Mouse (Mus musculus) limb, embryonic 11.5 days (tissue): ENCODE results near the gene Allc. TPM values are rescaled to one million over a fixed set of nuclear protein-coding genes. Genes with fewer than 3 reads are reported as not detected.

ENCODE experiments used
- ATAC-seq: fragments of 200-750 bp; cut with Nextera tagmentation; 2 replicates; pipeline ENCODE4 v1.8.0; 2017; ENCODE audit warnings: low read depth; ENCODE audit not compliant: insufficient number of reproducible peaks, low FRiP score, low TSS enrichment
- DNase-seq: peaks from one replicate; pipeline ENCODE4 v3.0.0-alpha.2; 2015; ENCODE audit warnings: low spot score
- H3K27ac ChIP-seq: fragments of 300-500 bp; sonication (generic); replicated peaks from 2 replicates; pipeline ENCODE4 v1.5.1; 2014; ENCODE audit warnings: low read depth, mild to moderate bottlenecking, low read length
- H3K27me3 ChIP-seq: fragments of 300-500 bp; sonication (generic); 2 replicates; pipeline ENCODE4 v1.6.1; 2014; ENCODE audit warnings: mild to moderate bottlenecking, low read length, mixed read lengths; ENCODE audit not compliant: control insufficient read depth, insufficient read depth
- H3K36me3 ChIP-seq: fragments of 300-500 bp; sonication (generic); 2 replicates; pipeline ENCODE4 v1.6.1; 2014; ENCODE audit warnings: mild to moderate bottlenecking, low read length, moderate library complexity, mixed read lengths; ENCODE audit not compliant: control insufficient read depth, insufficient read depth
- H3K4me1 ChIP-seq: fragments of 300-500 bp; sonication (generic); 2 replicates; pipeline ENCODE4 v1.6.1; 2014; ENCODE audit warnings: low read length, mixed read lengths; ENCODE audit not compliant: control insufficient read depth, insufficient read depth
- H3K4me2 ChIP-seq: fragments of 300-500 bp; sonication (generic); 2 replicates; pipeline ENCODE4 v1.6.1; 2014; ENCODE audit warnings: low read depth, mild to moderate bottlenecking, moderate library complexity; ENCODE audit not compliant: severe bottlenecking
- H3K4me3 ChIP-seq: fragments of 300-500 bp; sonication (generic); 2 replicates; pipeline ENCODE4 v1.5.1; 2014; ENCODE audit warnings: low read depth, low read length
- H3K9ac ChIP-seq: fragments of 300-500 bp; sonication (generic); 2 replicates; pipeline ENCODE4 v1.6.1; 2014; ENCODE audit warnings: mild to moderate bottlenecking, low read length
- H3K9me3 ChIP-seq: fragments of 300-500 bp; sonication (generic); 2 replicates; pipeline ENCODE4 v1.6.1; 2016; ENCODE audit warnings: low read length; ENCODE audit not compliant: control insufficient read depth
- WGBS: fragments of 180-500 bp; shearing (Covaris S2); extraction: QIAGEN DNeasy Blood & Tissue Kit; methylation state at CpG from one replicate; pipeline ENCODE4 v1.1.7; 2014; 5-methylcytosine and 5-hydroxymethylcytosine counted together
- polyA plus RNA-seq: library from polyadenylated mRNA; unstranded; fragments of >200 nt; fragmentation: Nextera tagmentation; extraction: Ambion mirVana; gene quantifications from 2 replicates; pipeline ENCODE4 v1.2.1, GENCODE M21; 2014

Allc gene
- polyA plus RNA-seq, 1 experiment from 2014 or later = not detected

DNA sequence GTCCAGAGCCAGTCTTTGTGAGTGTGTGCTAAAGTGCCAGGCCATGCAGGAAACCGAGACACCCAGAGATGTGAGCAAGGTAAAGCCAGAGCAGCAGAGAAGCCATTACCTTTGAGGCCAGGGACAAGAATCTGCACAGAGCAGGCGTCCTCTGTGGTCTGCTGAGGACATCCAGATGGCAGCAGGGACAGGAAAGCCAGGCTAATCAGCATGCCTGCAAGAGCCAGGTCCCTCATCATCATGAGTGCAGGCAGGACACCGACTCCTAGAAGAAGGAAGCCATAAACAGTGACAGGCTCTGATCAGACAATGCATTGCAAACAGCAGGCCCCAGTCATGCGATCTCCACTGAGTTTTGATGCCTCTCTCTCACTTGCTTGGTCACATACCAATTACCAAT lies 35.0 kb upstream of the Allc start:
- WGBS = 50% methylated on average over 4 of the region's 4 CpGs

DNA sequence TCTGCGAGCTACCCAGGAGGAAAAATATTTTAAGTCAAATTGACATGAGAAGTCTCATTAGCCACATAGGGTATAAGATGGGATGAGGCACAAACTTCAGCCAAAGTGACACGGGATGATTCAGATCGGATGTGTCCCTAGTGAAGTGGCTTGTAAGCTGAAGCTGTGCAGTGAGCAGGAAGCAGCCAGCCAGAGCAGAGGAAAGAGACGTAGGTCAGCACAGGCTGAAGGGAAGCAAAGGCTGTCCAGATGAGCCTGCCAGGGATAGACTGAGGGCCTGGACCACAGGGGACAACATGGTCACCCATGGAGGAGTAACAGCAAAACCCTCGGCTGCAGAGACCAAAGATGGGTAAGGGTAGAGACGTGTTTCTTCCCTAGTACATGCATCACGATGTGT lies 32.1 kb upstream of the Allc start:
- no peak for DNase-seq
- ATAC-seq = no peak
- Histone ChIP-seq H3K36me3 (no peaks in the 10 kb centered on the region), H3K9me3 (no peaks in the 10 kb centered on the region), H3K4me3 (no peak overlapping the region), H3K27ac (no peak overlapping the region), H3K4me2 (no peak overlapping the region), H3K9ac (no peak overlapping the region), H3K4me1 (no peaks in the 10 kb centered on the region), H3K27me3 (no peaks in the 10 kb centered on the region)
- 84% methylated on average over 7 of the region's 7 CpGs for WGBS

More for the DNA sequence above, 35.0 kb upstream of the Allc start:
- no peaks in the 10 kb centered on the region for H3K27me3 ChIP-seq
- H3K9me3 ChIP-seq = no peaks in the 10 kb centered on the region
- ATAC-seq (no peak), DNase-seq (no peak)
- H3K9ac ChIP-seq = no peak overlapping the region
- no peak overlapping the region for H3K27ac ChIP-seq
- H3K4me1 ChIP-seq = no peaks in the 10 kb centered on the region
- H3K36me3 ChIP-seq = no peaks in the 10 kb centered on the region
- H3K4me2 ChIP-seq = no peak overlapping the region
- H3K4me3 ChIP-seq = no peak overlapping the region

DNA sequence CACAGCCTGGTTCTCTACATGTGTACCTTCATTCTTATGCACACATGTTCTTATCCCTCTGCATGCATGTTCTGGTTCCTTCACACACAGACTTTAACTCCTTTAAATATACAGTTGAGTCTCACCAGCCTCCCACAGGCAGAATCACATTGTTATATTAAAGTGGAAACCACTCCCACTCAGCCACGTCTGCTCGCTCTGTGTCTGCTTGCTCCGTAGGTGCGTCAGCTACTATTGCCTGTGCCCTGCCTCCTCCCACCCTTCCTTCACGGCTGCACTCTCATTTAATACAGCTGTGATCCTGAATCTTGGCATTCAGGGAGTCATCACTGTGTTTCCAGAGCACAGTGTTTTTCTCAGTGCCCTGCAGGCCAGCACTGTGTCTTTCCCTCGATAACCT lies 30.1 kb upstream of the Allc start:
- Histone ChIP-seq H3K4me2 (no peak overlapping the region), H3K9me3 (no peaks in the 10 kb centered on the region), H3K27ac (no peak overlapping the region), H3K36me3 (no peaks in the 10 kb centered on the region), H3K9ac (no peak overlapping the region), H3K4me1 (no peaks in the 10 kb centered on the region), H3K4me3 (no peak overlapping the region), H3K27me3 (no peaks in the 10 kb centered on the region)
- DNase-seq = no peak
- WGBS = 71% methylated on average over 6 of the region's 6 CpGs
- no peak for ATAC-seq

DNA sequence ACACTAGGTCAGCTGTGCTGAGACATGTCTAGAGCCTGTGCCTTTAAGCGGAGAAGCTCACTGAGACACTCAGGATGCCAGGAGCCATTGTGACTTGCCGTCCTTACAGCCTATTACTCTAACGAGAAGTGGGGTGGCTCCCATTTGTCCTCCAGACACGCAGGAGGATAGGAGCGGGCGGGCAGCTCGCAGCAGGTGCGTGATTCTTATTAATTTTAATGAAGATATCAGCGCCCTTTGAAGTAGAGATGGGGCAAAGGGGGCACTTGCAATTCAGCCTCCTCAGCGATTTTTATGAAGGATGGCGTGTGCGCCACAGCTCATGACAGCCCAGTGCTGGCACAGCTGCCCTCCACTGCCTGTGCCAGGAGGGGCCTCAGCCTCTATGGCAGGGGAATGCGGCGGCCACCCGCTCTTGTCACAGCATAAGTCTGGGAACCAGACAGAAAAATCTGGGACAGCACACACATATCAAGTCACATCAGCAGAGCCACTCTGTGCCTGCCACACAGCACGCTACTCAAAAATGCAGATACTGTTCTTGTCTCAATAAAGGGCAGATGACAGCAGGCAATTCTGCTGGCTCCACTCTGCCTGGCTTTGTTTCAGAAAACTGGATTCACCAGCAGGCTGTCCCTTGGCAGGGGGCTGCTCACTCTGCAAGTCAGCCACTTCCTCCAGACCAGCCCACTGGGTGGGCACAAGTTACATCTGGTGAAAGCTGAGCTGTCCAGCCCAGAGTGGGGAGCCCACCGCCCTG lies 25.4 kb upstream of the Allc start:
- Histone ChIP-seq H3K4me2 (no peak overlapping the region), H3K9ac (no peak overlapping the region), H3K27me3 (no peaks in the 10 kb centered on the region), H3K27ac (no peak overlapping the region), H3K36me3 (no peaks in the 10 kb centered on the region), H3K4me3 (no peak overlapping the region), H3K9me3 (no peaks in the 10 kb centered on the region), H3K4me1 (no peaks in the 10 kb centered on the region)
- no peak for ATAC-seq
- peak; percentile 33 for DNase-seq
- WGBS = 62% methylated on average over 17 of the region's 17 CpGs

DNA sequence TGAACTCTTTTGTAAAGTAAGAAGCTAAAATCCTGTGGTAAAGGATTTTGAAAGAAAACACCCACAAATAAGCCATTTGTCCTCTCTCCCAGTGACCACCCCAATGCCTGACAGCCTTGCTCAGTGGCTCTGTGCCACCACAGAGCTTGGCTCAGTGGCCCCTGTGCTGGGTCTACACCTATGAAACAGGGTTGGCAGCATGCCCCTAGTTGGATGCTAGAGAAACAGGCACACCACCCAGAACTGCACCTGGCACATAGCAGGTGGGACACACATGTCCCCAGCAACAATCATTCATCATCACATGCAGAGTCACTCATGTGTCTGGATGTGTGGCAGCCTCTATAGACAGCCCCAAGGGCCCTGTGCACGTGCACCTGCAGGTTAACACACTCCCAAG lies 21.2 kb upstream of the Allc start:
- Histone ChIP-seq H3K4me2 (no peak overlapping the region), H3K9me3 (no peaks in the 10 kb centered on the region), H3K36me3 (no peaks in the 10 kb centered on the region), H3K27ac (no peak overlapping the region), H3K4me1 (no peaks in the 10 kb centered on the region), H3K4me3 (no peak overlapping the region), H3K27me3 (no peaks in the 10 kb centered on the region), H3K9ac (no peak overlapping the region)
- DNase-seq (no peak), ATAC-seq (no peak)
- WGBS = 56% methylated on average over 1 of the region's 1 CpGs

DNA sequence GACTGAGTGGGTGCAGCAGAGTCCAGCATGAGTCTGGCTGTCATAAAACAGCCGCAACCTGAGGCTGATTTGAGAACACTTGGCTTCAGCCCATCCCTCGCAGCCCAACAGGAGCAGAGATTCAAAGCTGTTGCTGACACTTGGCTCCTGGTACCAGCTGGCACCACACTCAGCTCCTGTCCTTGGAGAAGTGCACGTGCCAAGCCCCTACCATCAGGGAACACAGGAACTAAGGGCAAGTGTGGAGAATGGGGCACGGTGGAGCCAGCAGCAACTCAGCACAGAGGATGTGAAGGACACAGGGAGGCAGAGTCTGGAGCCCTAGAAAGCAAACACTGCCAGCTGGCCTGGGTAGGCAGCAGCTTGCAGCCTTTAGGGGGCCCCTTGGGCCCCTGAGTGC lies 19.9 kb upstream of the Allc start:
- H3K4me3 ChIP-seq = no peak overlapping the region
- H3K9ac ChIP-seq = no peak overlapping the region
- H3K27ac ChIP-seq = no peak overlapping the region
- H3K27me3 ChIP-seq = no peaks in the 10 kb centered on the region
- H3K4me2 ChIP-seq = no peak overlapping the region
- no peaks in the 10 kb centered on the region for H3K4me1 ChIP-seq
- ATAC-seq = no peak
- 15% methylated on average over 4 of the region's 4 CpGs for WGBS
- H3K36me3 ChIP-seq = no peaks in the 10 kb centered on the region
- no peaks in the 10 kb centered on the region for H3K9me3 ChIP-seq
- no peak for DNase-seq

DNA sequence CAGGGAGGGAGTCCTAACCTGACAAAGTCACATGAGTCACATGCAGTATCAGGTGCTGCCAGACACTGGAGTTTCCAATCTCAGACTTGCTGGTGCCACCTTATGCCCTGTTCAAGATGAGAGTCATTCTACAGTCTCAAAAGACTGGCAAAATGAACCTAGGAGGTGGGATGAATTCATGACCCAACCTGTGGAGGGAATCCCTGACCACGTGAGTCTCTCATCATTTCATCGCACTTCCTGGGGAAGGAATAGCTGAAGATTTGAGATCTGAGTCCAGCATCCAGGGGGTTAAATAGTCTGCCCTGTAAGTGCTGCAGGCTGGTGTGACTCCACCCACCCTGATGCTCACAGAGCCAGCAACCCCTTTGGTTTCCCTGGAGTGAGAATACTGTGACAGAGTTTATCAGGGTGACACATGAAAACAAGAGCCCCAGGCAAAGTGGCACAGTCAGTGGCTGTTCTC lies 16.2 kb upstream of the Allc start:
- Histone ChIP-seq H3K27me3 (no peaks in the 10 kb centered on the region), H3K9me3 (no peaks in the 10 kb centered on the region), H3K4me2 (no peak overlapping the region), H3K4me3 (no peak overlapping the region), H3K36me3 (no peaks in the 10 kb centered on the region), H3K27ac (no peak overlapping the region), H3K4me1 (no peaks in the 10 kb centered on the region), H3K9ac (no peak overlapping the region)
- 53% methylated on average over 2 of the region's 2 CpGs for WGBS
- ATAC-seq (no peak), DNase-seq (no peak)

DNA sequence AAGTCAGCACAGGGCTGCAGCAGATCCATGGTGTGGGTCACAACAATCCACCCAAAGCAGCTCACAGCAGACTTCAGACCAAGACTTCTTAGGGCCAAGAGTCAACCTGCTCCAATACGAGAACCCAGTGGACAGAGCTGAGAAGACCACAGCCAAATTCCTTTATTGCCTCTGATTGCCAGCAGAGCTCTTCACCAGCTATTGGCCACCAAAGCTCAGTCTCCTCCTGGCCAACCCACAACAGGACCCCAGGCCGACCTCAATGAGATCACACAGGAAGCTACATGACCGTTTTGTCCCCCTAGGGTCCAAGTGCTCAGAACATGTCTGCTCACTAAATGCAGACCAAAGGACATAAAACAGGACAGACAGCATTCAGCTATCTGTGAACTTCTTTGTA lies 15.8 kb upstream of the Allc start:
- no peaks in the 10 kb centered on the region for H3K4me1 ChIP-seq
- H3K9me3 ChIP-seq = no peaks in the 10 kb centered on the region
- no peak overlapping the region for H3K4me2 ChIP-seq
- no peaks in the 10 kb centered on the region for H3K36me3 ChIP-seq
- ATAC-seq (no peak), DNase-seq (no peak)
- H3K27ac ChIP-seq = no peak overlapping the region
- no peak overlapping the region for H3K4me3 ChIP-seq
- H3K9ac ChIP-seq = no peak overlapping the region
- WGBS = 57% methylated on average over 3 of the region's 3 CpGs
- H3K27me3 ChIP-seq = no peaks in the 10 kb centered on the region

DNA sequence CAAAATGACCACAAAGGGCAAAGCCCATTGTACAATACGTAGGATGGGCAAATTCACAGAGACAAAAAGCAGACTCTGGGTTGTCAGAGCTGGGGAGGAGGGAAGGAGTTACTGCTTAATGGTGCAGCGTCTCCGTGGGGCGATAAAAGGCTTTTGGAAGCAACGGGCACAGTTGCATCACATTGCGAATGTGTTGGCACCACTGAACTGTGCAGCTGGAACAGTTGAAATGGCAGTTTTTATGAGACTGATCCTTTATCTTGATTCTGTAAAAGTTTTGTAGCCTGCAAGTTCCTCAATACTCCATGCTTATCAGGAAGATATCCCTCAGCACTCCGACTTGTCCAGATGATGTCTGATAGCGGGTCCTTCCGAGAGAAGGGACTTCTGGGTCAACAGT lies 15.4 kb upstream of the Allc start:
- Histone ChIP-seq H3K36me3 (no peaks in the 10 kb centered on the region), H3K4me2 (no peak overlapping the region)
- 83% methylated on average over 9 of the region's 9 CpGs for WGBS

More for the DNA sequence above, 15.4 kb upstream of the Allc start:
- H3K9ac ChIP-seq = no peak overlapping the region
- H3K4me3 ChIP-seq = no peak overlapping the region
- no peaks in the 10 kb centered on the region for H3K9me3 ChIP-seq
- H3K27me3 ChIP-seq = no peaks in the 10 kb centered on the region
- H3K4me1 ChIP-seq = no peaks in the 10 kb centered on the region
- no peak overlapping the region for H3K27ac ChIP-seq
- DNase-seq (no peak), ATAC-seq (no peak)
